Mouse (Mus musculus) central nervous system, embryonic 11.5 days (tissue): Measurements from ENCODE around the gene Olfr1351. TPM values are rescaled to one million over a fixed set of nuclear protein-coding genes. Genes with fewer than 3 reads are reported as not detected.

Experiments
- polyA plus RNA-seq: library from polyadenylated mRNA; depleted of rRNA; stranded (reverse); fragments of >200 nt; gene quantifications from 2 replicates; pipeline ENCODE4 v1.2.3, GENCODE M21; 2012; rRNA removed

The Olfr1351 gene
- polyA plus RNA-seq, result not detected in 2 replicates

DNA sequence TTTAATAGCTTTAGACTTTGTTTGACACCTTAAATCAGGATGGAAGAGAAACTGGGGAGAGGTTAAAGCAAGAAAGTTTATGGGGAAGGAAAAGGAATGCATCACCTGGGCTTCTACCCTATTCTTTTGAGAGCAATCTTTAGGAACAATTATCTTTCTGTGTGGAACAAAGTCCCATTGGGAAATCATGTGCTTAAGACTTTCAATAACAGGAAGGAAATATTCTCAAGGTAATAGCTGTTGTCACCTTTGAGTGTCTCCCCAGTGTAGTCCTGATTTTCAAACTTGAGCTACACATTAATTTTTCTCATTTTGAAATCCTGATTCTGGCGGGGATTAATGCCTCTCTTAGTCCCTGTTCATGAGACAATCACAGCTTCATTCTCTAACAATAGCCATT, at the start of gene Olfr1351:
Olfr1351 (plus strand) TSS at position 301 of the 400 bp plus-strand sequence.

GRCm38 (mm10) chr10:78963009-78963408, 49.3 kb upstream of the Olfr1351 start, which contains the start of gene Olfr1353:
Olfr1353 (plus strand) TSS chr10:78963309.

GRCm38 (mm10) chr10:78980750-78981149, 31.5 kb upstream of the Olfr1351 start, which contains the start of gene Olfr1352:
Olfr1352 (plus strand) TSS chr10:78981050.

GRCm38 (mm10) chr10:79028441-79028840, 16.2 kb downstream of the Olfr1351 start, which contains the start of gene Olfr57:
Olfr57 (plus strand) TSS chr10:79028741.

Other genes with a start within 250 kb of the Olfr1351 start
- gene Slc1a6, start 232.0 kb upstream of the Olfr1351 start, polyA plus RNA-seq, result 1.4 and 2.5 TPM in 2 replicates
- gene Olfr1356, start 160.3 kb upstream of the Olfr1351 start, polyA plus RNA-seq, result not detected in 2 replicates
- gene Olfr1355, start 136.9 kb upstream of the Olfr1351 start, polyA plus RNA-seq, result not detected in 2 replicates
- gene Olfr1354, start 99.3 kb upstream of the Olfr1351 start, polyA plus RNA-seq, result not detected in 2 replicates
- gene Olfr8, start 61.8 kb upstream of the Olfr1351 start, polyA plus RNA-seq, result not detected in 2 replicates
- gene Olfr1353, start 49.2 kb upstream of the Olfr1351 start, polyA plus RNA-seq, result not detected in 2 replicates
- not detected in 2 replicates for gene Olfr1352, start 31.4 kb upstream of the Olfr1351 start, polyA plus RNA-seq
- gene Olfr57, start 16.3 kb downstream of the Olfr1351 start, polyA plus RNA-seq, result not detected in 2 replicates
- 16.6 and 26.1 TPM in 2 replicates for gene 2610008E11Rik, start 85.1 kb downstream of the Olfr1351 start, polyA plus RNA-seq
- gene Vmn2r80, start 136.3 kb downstream of the Olfr1351 start, polyA plus RNA-seq, result not detected in 2 replicates
- gene Vmn2r81, start 235.2 kb downstream of the Olfr1351 start, polyA plus RNA-seq, result not detected in 2 replicates